Mouse (Mus musculus) stomach, embryonic 15.5 days (tissue): ENCODE measurements at regions not wholly inside any gene's neighbourhood (a gene's known extent, or its start where the extent isn't known, plus 50 kb on each side); places are given as distances from the start of the nearest gene placed in this dataset.

Source experiments
- ATAC-seq: fragments of 200-750 bp; cut with Nextera tagmentation; 2 replicates; pipeline ENCODE4 v1.8.0; 2017; ENCODE audit warnings: low read depth, moderate number of reproducible peaks, moderate TSS enrichment; ENCODE audit not compliant: insufficient read depth, low FRiP score
- H3K27ac ChIP-seq: fragments of 300-500 bp; sonication (generic); 2 replicates; pipeline ENCODE4 v1.5.1; 2015; ENCODE audit warnings: mild to moderate bottlenecking, inconsistent platforms
- H3K27me3 ChIP-seq: fragments of 300-500 bp; sonication (generic); replicated peaks from 2 replicates; pipeline ENCODE4 v1.6.1; 2015; ENCODE audit warnings: inconsistent platforms
- H3K36me3 ChIP-seq: fragments of 300-500 bp; sonication (generic); 2 replicates; pipeline ENCODE4 v1.6.1; 2015; ENCODE audit warnings: inconsistent platforms
- H3K4me1 ChIP-seq: fragments of 300-500 bp; sonication (generic); 2 replicates; pipeline ENCODE4 v1.6.1; 2015; ENCODE audit warnings: inconsistent platforms
- H3K4me2 ChIP-seq: fragments of 300-500 bp; sonication (generic); 2 replicates; pipeline ENCODE4 v1.6.1; 2015; ENCODE audit warnings: mild to moderate bottlenecking, inconsistent platforms
- H3K4me3 ChIP-seq: fragments of 300-500 bp; sonication (generic); replicated peaks from 2 replicates; pipeline ENCODE4 v1.5.1; 2015; ENCODE audit warnings: inconsistent platforms
- H3K9ac ChIP-seq: fragments of 300-500 bp; sonication (generic); 2 replicates; pipeline ENCODE4 v1.6.1; 2015; ENCODE audit warnings: inconsistent platforms
- H3K9me3 ChIP-seq: fragments of 300-500 bp; sonication (generic); 2 replicates; pipeline ENCODE4 v1.6.1; 2016; ENCODE audit warnings: inconsistent platforms
- WGBS: fragments of 180-500 bp; shearing (Covaris S2); methylation state at CpG from one replicate; pipeline ENCODE4 v1.1.7; 2015; 5-methylcytosine and 5-hydroxymethylcytosine counted together

- 61% methylated on average over 3 of the region's 3 CpGs for WGBS
- no peaks in the 10 kb centered on the region for H3K27me3 ChIP-seq
- no peak for ATAC-seq
- H3K9ac ChIP-seq = no peak overlapping the region
- no peak overlapping the region for H3K4me3 ChIP-seq
- H3K9me3 ChIP-seq = no peaks in the 10 kb centered on the region
- H3K4me1 ChIP-seq = no peaks in the 10 kb centered on the region
- no peak overlapping the region for H3K4me2 ChIP-seq
- no peaks in the 10 kb centered on the region for H3K36me3 ChIP-seq
- no peak overlapping the region for H3K27ac ChIP-seq
These were observed 56.4 kb upstream of the Gm47985 start for GRCm38 (mm10) chr1:151125764-151126485.

GRCm38 (mm10) chr1:151126756-151127155, 55.6 kb upstream of the Gm47985 start:
- Histone ChIP-seq H3K27ac (no peak overlapping the region), H3K9ac (no peak overlapping the region), H3K27me3 (no peaks in the 10 kb centered on the region), H3K4me1 (no peaks in the 10 kb centered on the region), H3K4me2 (no peak overlapping the region), H3K9me3 (no peaks in the 10 kb centered on the region), H3K4me3 (no peak overlapping the region), H3K36me3 (no peaks in the 10 kb centered on the region)
- WGBS = 34% methylated on average over 1 of the region's 1 CpGs
- peak; percentile 56; the same call in 1 of the 2 replicates for ATAC-seq

- H3K27me3 ChIP-seq = no peaks in the 10 kb centered on the region
- H3K27ac ChIP-seq = no peak overlapping the region
- no peak overlapping the region for H3K9ac ChIP-seq
- H3K4me2 ChIP-seq = no peak overlapping the region
- H3K4me1 ChIP-seq = no peaks in the 10 kb centered on the region
- H3K36me3 ChIP-seq = no peaks in the 10 kb centered on the region
- H3K9me3 ChIP-seq = no peaks in the 10 kb centered on the region
- no peak overlapping the region for H3K4me3 ChIP-seq
- ATAC-seq = no peak
- 64% methylated on average over 5 of the region's 5 CpGs for WGBS
These were observed 54.3 kb upstream of the Gm47985 start for GRCm38 (mm10) chr1:151128005-151128404.

DNA sequence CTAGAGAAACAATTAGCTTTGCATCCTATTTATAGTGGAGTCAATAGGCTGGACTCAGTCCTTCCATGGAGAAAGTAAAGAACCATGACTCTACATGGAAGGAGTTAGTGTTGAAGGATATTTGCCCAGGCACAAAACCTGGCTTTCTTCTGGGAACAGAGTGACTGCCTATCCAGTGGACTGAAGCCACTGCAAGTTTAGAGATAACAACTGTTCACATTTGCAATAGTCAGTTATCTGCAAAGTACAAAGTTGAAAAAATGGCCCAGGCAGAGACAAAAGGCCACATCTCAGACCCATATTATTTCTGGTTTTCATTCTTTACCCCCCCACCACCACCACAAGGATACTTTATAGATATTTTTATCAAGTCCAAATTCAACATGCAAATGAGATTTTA, 53.4 kb upstream of the Gm47985 start:
- Histone ChIP-seq H3K27ac (no peak overlapping the region), H3K9me3 (no peaks in the 10 kb centered on the region), H3K36me3 (no peaks in the 10 kb centered on the region), H3K4me3 (no peak overlapping the region), H3K27me3 (no peaks in the 10 kb centered on the region), H3K4me1 (no peaks in the 10 kb centered on the region), H3K4me2 (no peak overlapping the region), H3K9ac (no peak overlapping the region)
- ATAC-seq = no peak; the same call in 1 of the 2 replicates

- no peak overlapping the region for H3K4me2 ChIP-seq
- WGBS = 47% methylated on average over 6 of the region's 6 CpGs
- H3K27ac ChIP-seq = no peak overlapping the region
- H3K4me3 ChIP-seq = no peak overlapping the region
- H3K27me3 ChIP-seq = no peaks in the 10 kb centered on the region
- no peak for ATAC-seq
- H3K36me3 ChIP-seq = no peaks in the 10 kb centered on the region
- no peak overlapping the region for H3K9ac ChIP-seq
- H3K9me3 ChIP-seq = no peaks in the 10 kb centered on the region
- no peaks in the 10 kb centered on the region for H3K4me1 ChIP-seq
These were observed 52.3 kb upstream of the Gm47985 start for GRCm38 (mm10) chr1:151130036-151130435.

DNA sequence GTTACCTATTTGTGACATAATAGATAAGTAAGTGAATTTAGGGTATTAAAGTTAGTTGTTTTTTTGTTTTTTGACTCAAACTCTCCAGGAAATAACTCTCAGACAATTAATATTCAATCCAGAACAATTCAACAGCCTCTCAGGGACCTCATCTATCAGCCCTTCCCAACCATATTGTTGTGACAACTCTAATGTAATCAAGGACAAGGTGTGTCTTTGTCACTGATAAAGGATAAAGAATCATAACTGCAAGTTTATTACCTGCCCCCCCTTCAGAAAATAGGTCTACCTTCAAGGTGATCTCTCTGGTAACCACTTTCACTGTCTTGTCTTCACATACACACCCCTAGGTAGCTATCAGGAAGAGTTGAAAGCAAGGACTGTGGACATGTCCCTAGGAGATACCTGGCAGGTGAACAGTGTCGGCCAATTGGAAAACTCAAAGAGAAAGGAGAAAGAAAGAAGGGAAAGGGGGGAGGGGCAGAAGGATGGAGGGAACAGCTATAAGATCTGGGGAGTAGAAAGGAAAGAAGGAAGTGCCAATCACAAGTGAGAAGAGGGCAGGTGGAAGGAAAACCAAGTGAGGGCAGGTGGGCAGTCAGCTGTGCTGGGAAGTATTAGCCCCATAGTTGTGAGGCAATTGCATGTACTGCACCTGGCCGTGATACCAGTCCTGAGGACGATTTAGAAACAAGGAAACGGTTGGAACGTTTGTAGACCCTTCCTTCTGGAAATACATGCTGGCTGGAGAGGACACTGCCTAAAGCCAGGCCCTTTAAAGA, 51.3 kb upstream of the Gm47985 start:
- 70% methylated on average over 5 of the region's 5 CpGs for WGBS
- H3K27me3 ChIP-seq = no peaks in the 10 kb centered on the region
- H3K4me1 ChIP-seq = no peaks in the 10 kb centered on the region
- no peak overlapping the region for H3K4me3 ChIP-seq
- H3K36me3 ChIP-seq = no peaks in the 10 kb centered on the region
- no peak overlapping the region for H3K9ac ChIP-seq
- H3K4me2 ChIP-seq = no peak overlapping the region
- H3K27ac ChIP-seq = no peak overlapping the region
- no peaks in the 10 kb centered on the region for H3K9me3 ChIP-seq
- ATAC-seq = no peak

GRCm38 (mm10) chr1:151131627-151132284, 50.6 kb upstream of the Gm47985 start:
- Histone ChIP-seq H3K9me3 (no peaks in the 10 kb centered on the region), H3K4me1 (no peaks in the 10 kb centered on the region), H3K27ac (no peak overlapping the region), H3K4me3 (no peak overlapping the region), H3K27me3 (no peaks in the 10 kb centered on the region), H3K36me3 (no peaks in the 10 kb centered on the region), H3K9ac (no peak overlapping the region), H3K4me2 (no peak overlapping the region)
- no peak for ATAC-seq
- WGBS = 71% methylated on average over 4 of the region's 4 CpGs
